Mouse (Mus musculus): Measurements from ENCODE around the gene Prss54.

DNA sequence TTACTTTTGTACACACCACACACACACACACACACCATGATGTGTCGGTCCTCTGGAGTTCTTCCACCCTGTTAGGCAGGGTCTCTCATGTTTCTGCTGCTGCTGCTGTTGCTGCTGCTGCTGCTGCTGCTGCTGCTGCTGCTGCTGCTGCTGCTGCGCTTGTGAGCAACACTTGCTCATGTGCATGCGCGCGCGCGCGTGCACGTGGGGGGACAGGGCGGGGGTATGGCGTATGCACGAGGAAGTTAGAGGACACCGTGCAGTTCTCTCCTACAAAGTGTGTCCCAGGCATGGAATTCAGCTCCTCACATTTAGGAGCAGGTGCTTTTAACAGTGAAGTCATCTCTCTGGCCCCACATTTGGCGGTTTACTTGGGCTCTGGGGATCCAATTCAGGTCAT is 19.0 kb upstream of the Prss54 start:
- TF ChIP-seq EP300 (IDR thresholded peaks at IDR 0.05) (no peak), CTCF (IDR thresholded peaks at IDR 0.05) (no peak)
